Mouse (Mus musculus) embryo, embryonic 11 days (tissue): ENCODE measurements around the gene Carm1.

Experiments used
- DNase-seq: peaks from one replicate; pipeline ENCODE4 v3.0.0-alpha.2; 2015

Gene Carm1

GRCm38 (mm10) chr9:21616232-21616781, 69.6 kb downstream of the Carm1 start:
- peak; percentile 95 for DNase-seq

GRCm38 (mm10) chr9:21617066-21617465, 70.4 kb downstream of the Carm1 start:
- DNase-seq, result peak; percentile 59

- DNase-seq, result no peak
Observed at GRCm38 (mm10) chr9:21620229-21620628, 73.5 kb downstream of the Carm1 start.

- DNase-seq, result no peak
Observed at GRCm38 (mm10) chr9:21622676-21623075, 76.0 kb downstream of the Carm1 start.

GRCm38 (mm10) chr9:21625342-21626339, 78.9 kb downstream of the Carm1 start:
- DNase-seq, result no peak

GRCm38 (mm10) chr9:21626571-21626970, 79.9 kb downstream of the Carm1 start:
- DNase-seq, result no peak

- no peak for DNase-seq
Observed at GRCm38 (mm10) chr9:21627145-21627795, 80.6 kb downstream of the Carm1 start.

- peak; percentile 41 for DNase-seq
Observed at GRCm38 (mm10) chr9:21630673-21631072, 84.0 kb downstream of the Carm1 start.

GRCm38 (mm10) chr9:21633106-21633505, 86.4 kb downstream of the Carm1 start:
- DNase-seq, result no peak

- DNase-seq, result peak; percentile 7
Observed at GRCm38 (mm10) chr9:21635639-21636038, 88.9 kb downstream of the Carm1 start.

GRCm38 (mm10) chr9:21639031-21639430, 92.3 kb downstream of the Carm1 start:
- no peak for DNase-seq
